Mouse (Mus musculus) ES-Bruce4 (cell line): Measurements from ENCODE around the gene Serpinb5. TPM values are rescaled to one million over a fixed set of nuclear protein-coding genes. Genes with fewer than 3 reads are reported as not detected.
"Not testable (repeated sequence)": the region's sequence is repeated elsewhere in the genome, so short reads cannot be mapped to it uniquely, and the experiment has no call there.

ENCODE experiments used
- H3K27ac ChIP-seq: 2 replicates; pipeline ENCODE4 v1.5.1; 2012; ENCODE audit warnings: low read length, inconsistent platforms; ENCODE audit not compliant: insufficient read depth
- H3K27me3 ChIP-seq: 2 replicates; pipeline ENCODE4 v1.6.1; 2012; ENCODE audit warnings: mild to moderate bottlenecking, low read length, inconsistent platforms; ENCODE audit not compliant: control insufficient read depth, poor library complexity, insufficient read depth, severe bottlenecking
- H3K36me3 ChIP-seq: 2 replicates; pipeline ENCODE4 v1.6.1; 2012; ENCODE audit warnings: inconsistent platforms, mild to moderate bottlenecking, low read length, moderate library complexity; ENCODE audit not compliant: control insufficient read depth, poor library complexity, insufficient read depth, severe bottlenecking
- H3K4me1 ChIP-seq: one replicate; pipeline ENCODE4 v1.8.1; 2011; ENCODE audit warnings: low read length; ENCODE audit not compliant: control insufficient read depth, insufficient read depth
- H3K4me3 ChIP-seq: 2 replicates; pipeline ENCODE4 v1.5.1; 2011; ENCODE audit warnings: low read depth, mild to moderate bottlenecking, low read length
- H3K9ac ChIP-seq: 2 replicates; pipeline ENCODE4 v1.6.1; 2012; ENCODE audit warnings: low read depth, mild to moderate bottlenecking, inconsistent platforms; ENCODE audit not compliant: poor library complexity, severe bottlenecking
- H3K9me3 ChIP-seq: replicated peaks from 2 replicates; pipeline ENCODE4 v1.6.1; 2012; ENCODE audit warnings: mild to moderate bottlenecking, low read length, inconsistent platforms; ENCODE audit not compliant: control insufficient read depth, poor library complexity, insufficient read depth, severe bottlenecking
- CTCF ChIP-seq: IDR thresholded peaks from one replicate; pipeline ENCODE4 v1.8.1; 2011; ENCODE audit warnings: low read depth, low read length
- EP300 ChIP-seq: IDR thresholded peaks from 2 replicates; pipeline ENCODE4 v1.6.1; 2011; ENCODE audit warnings: low read depth, low read length; ENCODE audit not compliant: insufficient read depth
- POLR2A ChIP-seq: IDR thresholded peaks from one replicate; pipeline ENCODE4 v1.8.1; 2011; ENCODE audit warnings: low read length; ENCODE audit not compliant: insufficient read depth
- polyA plus RNA-seq: library from polyadenylated mRNA; stranded (reverse); fragments of >200 nt; gene quantifications from 2 replicates; pipeline ENCODE4 v1.2.4, GENCODE M21; 2011; ENCODE audit warnings: low read depth; ENCODE audit not compliant: missing spikeins, insufficient read depth, insufficient read length

The Serpinb5 gene
- polyA plus RNA-seq, 1 experiment, result not detected

DNA sequence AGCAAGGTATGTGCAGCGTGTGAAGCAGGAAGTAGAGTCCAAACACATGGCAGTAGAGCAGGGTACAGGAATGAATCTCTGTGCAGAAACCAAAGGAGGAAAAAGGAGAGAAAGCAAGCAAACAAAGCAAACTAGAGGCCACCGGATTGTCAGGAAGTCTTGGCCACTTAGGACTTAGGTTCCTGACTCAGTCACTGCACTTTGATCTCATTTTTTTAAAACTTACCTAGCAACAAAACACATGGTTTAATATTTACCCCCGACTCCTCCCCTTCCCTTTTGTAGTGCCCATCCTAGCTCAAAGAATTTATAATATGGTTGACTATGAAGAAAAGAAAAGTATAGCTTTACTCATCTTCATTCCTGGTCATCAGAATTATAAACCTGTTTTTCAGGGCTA, 15.2 kb downstream of the Serpinb5 start:
- Histone ChIP-seq H3K4me1 (no peaks in the 10 kb centered on the region), H3K9ac (no peak overlapping the region), H3K27ac (no peak overlapping the region), H3K27me3 (no peaks in the 10 kb centered on the region), H3K4me3 (no peak overlapping the region), H3K36me3 (no peaks in the 10 kb centered on the region), H3K9me3 (no peaks in the 10 kb centered on the region)
- TF ChIP-seq CTCF (no peak), EP300 (no peak), POLR2A (no peak)

DNA sequence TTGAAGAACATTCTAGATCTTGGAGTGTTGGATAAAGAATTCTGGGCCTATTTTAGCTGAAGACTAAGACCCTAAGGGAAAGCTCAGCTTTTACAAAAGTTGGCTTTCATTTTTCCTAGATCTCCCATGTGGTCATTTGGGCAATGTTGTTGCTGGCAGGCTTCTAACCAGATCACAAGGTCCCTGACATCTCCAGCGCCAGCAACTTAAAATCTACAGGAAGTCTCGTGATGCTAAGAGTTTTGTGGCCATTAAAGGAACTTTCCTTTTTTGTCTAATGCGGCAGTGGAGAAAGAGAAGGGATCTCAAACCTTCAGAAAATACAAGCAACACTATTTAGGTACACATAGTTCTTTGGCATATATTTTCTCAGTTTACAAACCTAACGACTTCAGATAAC, 21.8 kb downstream of the Serpinb5 start:
- no peaks in the 10 kb centered on the region for H3K27me3 ChIP-seq
- H3K27ac ChIP-seq, result no peak overlapping the region
- H3K9ac ChIP-seq, result no peak overlapping the region
- no peaks in the 10 kb centered on the region for H3K36me3 ChIP-seq
- H3K4me1 ChIP-seq, result no peaks in the 10 kb centered on the region
- TF ChIP-seq EP300 (no peak), CTCF (no peak), POLR2A (no peak)
- H3K9me3 ChIP-seq, result no peaks in the 10 kb centered on the region
- H3K4me3 ChIP-seq, result no peak overlapping the region

- H3K36me3 ChIP-seq, result no peaks in the 10 kb centered on the region
- TF ChIP-seq CTCF (no peak), EP300 (no peak), POLR2A (no peak)
- no peaks in the 10 kb centered on the region for H3K27me3 ChIP-seq
- H3K9ac ChIP-seq, result no peak overlapping the region
- H3K9me3 ChIP-seq, result no peaks in the 10 kb centered on the region
- H3K4me3 ChIP-seq, result no peak overlapping the region
- no peak overlapping the region for H3K27ac ChIP-seq
- H3K4me1 ChIP-seq, result no peaks in the 10 kb centered on the region
Measured at GRCm38 (mm10) chr1:106883369-106883768, 22.4 kb downstream of the Serpinb5 start.

- Histone ChIP-seq H3K27ac (no peak overlapping the region), H3K4me1 (no peaks in the 10 kb centered on the region), H3K36me3 (no peaks in the 10 kb centered on the region), H3K4me3 (no peak overlapping the region), H3K9ac (no peak overlapping the region), H3K9me3 (no peaks in the 10 kb centered on the region), H3K27me3 (no peaks in the 10 kb centered on the region)
- TF ChIP-seq CTCF, result peak; percentile 1
- TF ChIP-seq EP300, result no peak
- no peak for TF ChIP-seq POLR2A
Measured at GRCm38 (mm10) chr1:106883812-106884211, 22.8 kb downstream of the Serpinb5 start.

GRCm38 (mm10) chr1:106895142-106895541, 34.2 kb downstream of the Serpinb5 start:
- not testable (repeated sequence) for H3K9ac ChIP-seq, H3K36me3 ChIP-seq, H3K9me3 ChIP-seq, H3K4me3 ChIP-seq, H3K27ac ChIP-seq, H3K27me3 ChIP-seq, H3K4me1 ChIP-seq

DNA sequence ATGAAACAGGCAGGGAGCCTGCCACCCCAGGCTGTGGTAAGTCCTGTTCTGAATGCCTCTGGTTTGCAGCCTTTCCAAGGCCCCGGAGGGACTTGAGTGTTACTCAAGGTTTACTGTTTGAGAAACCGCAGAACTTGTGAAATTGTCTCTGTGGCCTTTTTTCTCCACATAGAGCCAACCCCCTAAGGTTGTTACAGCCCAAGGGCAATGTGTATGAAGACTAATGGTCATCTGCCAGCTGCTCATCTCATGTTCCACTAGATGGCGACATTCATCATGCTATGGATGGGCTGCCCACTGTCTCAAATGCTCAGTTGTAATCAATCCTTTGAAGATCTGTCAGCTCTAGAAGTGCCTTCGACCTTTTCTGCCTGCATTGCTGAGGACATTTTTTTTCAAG, 40.4 kb downstream of the Serpinb5 start:
- Histone ChIP-seq H3K9ac (no peak overlapping the region), H3K27me3 (no peaks in the 10 kb centered on the region), H3K27ac (no peak overlapping the region), H3K9me3 (no peaks in the 10 kb centered on the region), H3K4me1 (no peaks in the 10 kb centered on the region), H3K36me3 (no peaks in the 10 kb centered on the region), H3K4me3 (no peak overlapping the region)
- TF ChIP-seq POLR2A (no peak), EP300 (no peak), CTCF (peak; percentile 34)

DNA sequence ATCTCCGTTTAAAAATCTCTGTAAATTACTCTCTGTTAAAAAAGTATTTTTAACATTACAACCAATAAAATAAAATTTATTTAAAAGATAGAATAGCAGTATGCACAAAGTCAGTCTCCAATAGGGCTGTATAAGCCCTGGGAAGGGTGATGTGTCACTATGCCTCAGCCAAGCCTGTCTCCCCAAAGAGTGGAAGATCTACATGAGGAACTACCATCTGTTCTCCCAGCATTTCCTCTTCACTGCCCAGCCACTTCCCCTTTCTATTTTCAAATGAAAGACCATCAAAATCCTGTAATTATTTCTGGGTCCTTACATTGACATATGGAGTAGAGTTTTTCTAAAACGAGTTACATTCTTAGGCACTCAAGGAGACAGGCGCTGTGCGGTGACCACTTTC, 71.0 kb downstream of the Serpinb5 start:
- Histone ChIP-seq H3K4me1 (no peaks in the 10 kb centered on the region), H3K27ac (no peak overlapping the region)
- TF ChIP-seq POLR2A (no peak), CTCF (no peak), EP300 (no peak)

More for the DNA sequence above, 71.0 kb downstream of the Serpinb5 start:
- Histone ChIP-seq H3K9me3 (no peaks in the 10 kb centered on the region), H3K36me3 (no peaks in the 10 kb centered on the region), H3K4me3 (no peak overlapping the region), H3K9ac (no peak overlapping the region), H3K27me3 (no peaks in the 10 kb centered on the region; the same call in 1 of the 2 replicates)

Other genes starting within 250 kb of the Serpinb5 start
- gene Bcl2, start 146.9 kb upstream of the Serpinb5 start, polyA plus RNA-seq, result 2.5 and 3.0 TPM in 2 replicates
- gene Kdsr, start 101.4 kb upstream of the Serpinb5 start, polyA plus RNA-seq, result 49.3 and 52.5 TPM in 2 replicates
- gene Vps4b, start 64.4 kb upstream of the Serpinb5 start, polyA plus RNA-seq, result 110 and 121 TPM in 2 replicates
- not detected in 2 replicates for gene Serpinb12, start 73.3 kb downstream of the Serpinb5 start, polyA plus RNA-seq
- gene Serpinb13, start 119.8 kb downstream of the Serpinb5 start, polyA plus RNA-seq, result not detected in 2 replicates
- gene Serpinb3a, start 191.1 kb downstream of the Serpinb5 start, polyA plus RNA-seq, result not detected in 2 replicates
- gene Serpinb3d, start 222.3 kb downstream of the Serpinb5 start, polyA plus RNA-seq, result not detected in 2 replicates